Mouse (Mus musculus) hindbrain, embryonic 11.5 days (tissue): Measurements from ENCODE around the gene Ube2j1. TPM values are rescaled to one million over a fixed set of nuclear protein-coding genes. Genes with fewer than 3 reads are reported as not detected.

Experiments used
- ATAC-seq: fragments of 200-750 bp; cut with Nextera tagmentation; 2 replicates; pipeline ENCODE4 v1.8.0; 2017; ENCODE audit warnings: mild to moderate bottlenecking, moderate TSS enrichment, moderate library complexity; ENCODE audit not compliant: low FRiP score
- DNase-seq: peaks from one replicate; pipeline ENCODE4 v3.0.0-alpha.2; 2015; ENCODE audit warnings: low spot score
- H3K27ac ChIP-seq: fragments of 300-500 bp; sonication (generic); 2 replicates; pipeline ENCODE4 v1.5.1; 2014; ENCODE audit warnings: mild to moderate bottlenecking, low read depth, low read length
- H3K27me3 ChIP-seq: fragments of 300-500 bp; sonication (generic); 2 replicates; pipeline ENCODE4 v1.6.1; 2014; ENCODE audit warnings: mild to moderate bottlenecking, low read length, moderate library complexity, mixed read lengths; ENCODE audit not compliant: control insufficient read depth, insufficient read depth
- H3K36me3 ChIP-seq: fragments of 300-500 bp; sonication (generic); 2 replicates; pipeline ENCODE4 v1.6.1; 2014; ENCODE audit warnings: mild to moderate bottlenecking, low read length, moderate library complexity, mixed read lengths; ENCODE audit not compliant: control insufficient read depth, insufficient read depth
- H3K4me1 ChIP-seq: fragments of 300-500 bp; sonication (generic); replicated peaks from 2 replicates; pipeline ENCODE4 v1.6.1; 2014; ENCODE audit warnings: low read length, mixed read lengths; ENCODE audit not compliant: control insufficient read depth, insufficient read depth
- H3K4me2 ChIP-seq: fragments of 300-500 bp; sonication (generic); replicated peaks from 2 replicates; pipeline ENCODE4 v1.6.1; 2014; ENCODE audit warnings: mild to moderate bottlenecking, low read depth, low read length
- H3K4me3 ChIP-seq: fragments of 300-500 bp; sonication (generic); 2 replicates; pipeline ENCODE4 v1.5.1; 2014; ENCODE audit warnings: low read depth, low read length
- H3K9ac ChIP-seq: fragments of 300-500 bp; sonication (generic); 2 replicates; pipeline ENCODE4 v1.6.1; 2014; ENCODE audit warnings: low read depth, low read length
- H3K9me3 ChIP-seq: fragments of 300-500 bp; sonication (generic); 2 replicates; pipeline ENCODE4 v1.6.1; 2016; ENCODE audit warnings: low read length; ENCODE audit not compliant: control insufficient read depth
- WGBS: fragments of 180-500 bp; shearing (Covaris S2); extraction: QIAGEN DNeasy Blood & Tissue Kit; methylation state at CpG from one replicate; pipeline ENCODE4 v1.1.7; 2014; 5-methylcytosine and 5-hydroxymethylcytosine counted together
- polyA plus RNA-seq: library from polyadenylated mRNA; unstranded; fragments of >200 nt; fragmentation: Nextera tagmentation; extraction: Ambion mirVana; gene quantifications from 2 replicates; pipeline ENCODE4 v1.2.1, GENCODE M21; 2014

Ube2j1 gene
- polyA plus RNA-seq, 1 experiment from 2014 or later: 50.4 TPM

GRCm38 (mm10) chr4:33006844-33007243 is 24.4 kb upstream of the Ube2j1 start:
- no peaks in the 10 kb centered on the region for H3K27me3 ChIP-seq
- H3K4me2 ChIP-seq: no peak overlapping the region
- no peaks in the 10 kb centered on the region for H3K4me1 ChIP-seq
- H3K4me3 ChIP-seq: no peak overlapping the region
- H3K36me3 ChIP-seq: no peaks in the 10 kb centered on the region
- ATAC-seq: no peak
- H3K27ac ChIP-seq: no peak overlapping the region
- no peaks in the 10 kb centered on the region for H3K9me3 ChIP-seq
- WGBS: 95% methylated on average over 11 of the region's 11 CpGs
- no peak overlapping the region for H3K9ac ChIP-seq
- DNase-seq: no peak

GRCm38 (mm10) chr4:33007443-33008217 is 23.6 kb upstream of the Ube2j1 start:
- no peaks in the 10 kb centered on the region for H3K4me1 ChIP-seq
- ATAC-seq (no peak), DNase-seq (no peak)
- 96% methylated on average over 9 of the region's 9 CpGs for WGBS
- H3K27me3 ChIP-seq: no peaks in the 10 kb centered on the region
- no peak overlapping the region for H3K27ac ChIP-seq
- H3K4me3 ChIP-seq: no peak overlapping the region
- no peak overlapping the region for H3K4me2 ChIP-seq
- H3K9me3 ChIP-seq: no peaks in the 10 kb centered on the region
- no peaks in the 10 kb centered on the region for H3K36me3 ChIP-seq
- H3K9ac ChIP-seq: no peak overlapping the region

- Histone ChIP-seq H3K4me2 (no peak overlapping the region), H3K27me3 (no peaks in the 10 kb centered on the region), H3K27ac (no peak overlapping the region), H3K4me1 (no peaks in the 10 kb centered on the region), H3K4me3 (no peak overlapping the region), H3K36me3 (no peaks in the 10 kb centered on the region), H3K9me3 (no peaks in the 10 kb centered on the region), H3K9ac (no peak overlapping the region)
- DNase-seq (no peak), ATAC-seq (no peak)
- WGBS: 94% methylated on average over 1 of the region's 1 CpGs
Measured at GRCm38 (mm10) chr4:33010078-33010477, 21.1 kb upstream of the Ube2j1 start.

- WGBS: 86% methylated on average over 4 of the region's 4 CpGs
- DNase-seq (no peak), ATAC-seq (no peak)
- H3K9me3 ChIP-seq: no peaks in the 10 kb centered on the region
- no peak overlapping the region for H3K4me2 ChIP-seq
- no peaks in the 10 kb centered on the region for H3K4me1 ChIP-seq
- H3K9ac ChIP-seq: no peak overlapping the region
- no peaks in the 10 kb centered on the region for H3K27me3 ChIP-seq
- no peak overlapping the region for H3K27ac ChIP-seq
- H3K36me3 ChIP-seq: no peaks in the 10 kb centered on the region
- H3K4me3 ChIP-seq: no peak overlapping the region
Measured at GRCm38 (mm10) chr4:33012484-33012883, 18.7 kb upstream of the Ube2j1 start.

GRCm38 (mm10) chr4:33018361-33018999 is 12.7 kb upstream of the Ube2j1 start:
- Histone ChIP-seq H3K4me3 (no peak overlapping the region), H3K4me2 (no peak overlapping the region), H3K9ac (no peak overlapping the region), H3K27me3 (no peaks in the 10 kb centered on the region), H3K36me3 (no peaks in the 10 kb centered on the region), H3K27ac (no peak overlapping the region), H3K4me1 (no peaks in the 10 kb centered on the region), H3K9me3 (no peaks in the 10 kb centered on the region)
- DNase-seq (peak; percentile 93), ATAC-seq (peak; percentile 71; the same call in 1 of the 2 replicates)
- 61% methylated on average over 9 of the region's 9 CpGs for WGBS

- DNase-seq: no peak
- 73% methylated on average over 8 of the region's 8 CpGs for WGBS
- H3K27ac ChIP-seq: no peak overlapping the region
- H3K4me3 ChIP-seq: no peak overlapping the region
- no peak overlapping the region for H3K9ac ChIP-seq
- no peaks in the 10 kb centered on the region for H3K9me3 ChIP-seq
- no peak for ATAC-seq
- H3K4me1 ChIP-seq: no peaks in the 10 kb centered on the region
- H3K36me3 ChIP-seq: no peaks in the 10 kb centered on the region
- H3K4me2 ChIP-seq: no peak overlapping the region
- no peaks in the 10 kb centered on the region for H3K27me3 ChIP-seq
Measured at GRCm38 (mm10) chr4:33024420-33024819, 6.8 kb upstream of the Ube2j1 start.

GRCm38 (mm10) chr4:33029104-33029503 is 2.1 kb upstream of the Ube2j1 start:
- DNase-seq (no peak), ATAC-seq (no peak)
- WGBS: 91% methylated on average over 7 of the region's 7 CpGs
- Histone ChIP-seq H3K4me2 (no peak overlapping the region), H3K9me3 (no peaks in the 10 kb centered on the region), H3K36me3 (no peaks in the 10 kb centered on the region), H3K4me3 (no peak overlapping the region), H3K27me3 (no peaks in the 10 kb centered on the region), H3K9ac (no peak overlapping the region), H3K27ac (no peak overlapping the region), H3K4me1 (no peaks in the 10 kb centered on the region)

GRCm38 (mm10) chr4:33030264-33031194 is 687 bp upstream of the Ube2j1 start:
- peak overlapping the region; percentile 91 for H3K27ac ChIP-seq
- WGBS: 1% methylated on average over 54 of the region's 55 CpGs
- no peaks in the 10 kb centered on the region for H3K4me1 ChIP-seq
- ATAC-seq (peak; percentile 79), DNase-seq (peak; percentile 55)
- peak overlapping the region; percentile 54 for H3K4me3 ChIP-seq
- peak overlapping the region; percentile 65 for H3K4me2 ChIP-seq
- no peaks in the 10 kb centered on the region for H3K36me3 ChIP-seq
- H3K27me3 ChIP-seq: no peaks in the 10 kb centered on the region
- no peaks in the 10 kb centered on the region for H3K9me3 ChIP-seq
- H3K9ac ChIP-seq: peak overlapping the region; percentile 93
